Mouse (Mus musculus) liver, embryonic 16.5 days (tissue): Measurements from ENCODE around the gene Lfng. TPM values are rescaled to one million over a fixed set of nuclear protein-coding genes. Genes with fewer than 3 reads are reported as not detected.

Source experiments
- ATAC-seq: fragments of 200-750 bp; cut with Nextera tagmentation; 2 replicates; pipeline ENCODE4 v1.8.0; 2017; ENCODE audit warnings: low read depth, mild to moderate bottlenecking, moderate number of reproducible peaks, moderate library complexity
- H3K27ac ChIP-seq: fragments of 300-500 bp; sonication (generic); 2 replicates; pipeline ENCODE4 v1.5.1; 2014; ENCODE audit warnings: mild to moderate bottlenecking, low read length
- H3K27me3 ChIP-seq: fragments of 300-500 bp; sonication (generic); 2 replicates; pipeline ENCODE4 v1.6.1; 2014; ENCODE audit warnings: low read depth, low read length, mixed read lengths; ENCODE audit not compliant: control insufficient read depth, insufficient read depth
- H3K36me3 ChIP-seq: fragments of 300-500 bp; sonication (generic); 2 replicates; pipeline ENCODE4 v1.6.1; 2014; ENCODE audit warnings: mild to moderate bottlenecking; ENCODE audit not compliant: control insufficient read depth, insufficient read depth
- H3K4me1 ChIP-seq: fragments of 300-500 bp; sonication (generic); 2 replicates; pipeline ENCODE4 v1.6.1; 2014; ENCODE audit warnings: low read depth, low read length, mixed read lengths; ENCODE audit not compliant: control insufficient read depth
- H3K4me2 ChIP-seq: fragments of 300-500 bp; sonication (generic); 2 replicates; pipeline ENCODE4 v1.6.1; 2014; ENCODE audit warnings: low read depth, low read length, mixed read lengths
- H3K4me3 ChIP-seq: fragments of 300-500 bp; sonication (generic); 2 replicates; pipeline ENCODE4 v1.5.1; 2014; ENCODE audit warnings: low read depth, mild to moderate bottlenecking, low read length
- H3K9ac ChIP-seq: fragments of 300-500 bp; sonication (generic); 2 replicates; pipeline ENCODE4 v1.6.1; 2014; ENCODE audit warnings: low read depth, low read length
- H3K9me3 ChIP-seq: fragments of 300-500 bp; sonication (generic); replicated peaks from 2 replicates; pipeline ENCODE4 v1.6.1; 2016; ENCODE audit warnings: low read length; ENCODE audit not compliant: control insufficient read depth
- WGBS: fragments of 180-500 bp; shearing (Covaris S2); extraction: QIAGEN DNeasy Blood & Tissue Kit; methylation state at CpG from one replicate; pipeline ENCODE4 v1.1.7; 2014; ENCODE audit not compliant: insufficient replicate concordance; 5-methylcytosine and 5-hydroxymethylcytosine counted together
- polyA plus RNA-seq: library from polyadenylated mRNA; unstranded; fragments of >200 nt; fragmentation: Nextera tagmentation; extraction: Ambion mirVana; gene quantifications from 2 replicates; pipeline ENCODE4 v1.2.1, GENCODE M21; 2015

Gene Lfng
- polyA plus RNA-seq, 1 experiment from 2014 or later: 8.3 TPM

DNA sequence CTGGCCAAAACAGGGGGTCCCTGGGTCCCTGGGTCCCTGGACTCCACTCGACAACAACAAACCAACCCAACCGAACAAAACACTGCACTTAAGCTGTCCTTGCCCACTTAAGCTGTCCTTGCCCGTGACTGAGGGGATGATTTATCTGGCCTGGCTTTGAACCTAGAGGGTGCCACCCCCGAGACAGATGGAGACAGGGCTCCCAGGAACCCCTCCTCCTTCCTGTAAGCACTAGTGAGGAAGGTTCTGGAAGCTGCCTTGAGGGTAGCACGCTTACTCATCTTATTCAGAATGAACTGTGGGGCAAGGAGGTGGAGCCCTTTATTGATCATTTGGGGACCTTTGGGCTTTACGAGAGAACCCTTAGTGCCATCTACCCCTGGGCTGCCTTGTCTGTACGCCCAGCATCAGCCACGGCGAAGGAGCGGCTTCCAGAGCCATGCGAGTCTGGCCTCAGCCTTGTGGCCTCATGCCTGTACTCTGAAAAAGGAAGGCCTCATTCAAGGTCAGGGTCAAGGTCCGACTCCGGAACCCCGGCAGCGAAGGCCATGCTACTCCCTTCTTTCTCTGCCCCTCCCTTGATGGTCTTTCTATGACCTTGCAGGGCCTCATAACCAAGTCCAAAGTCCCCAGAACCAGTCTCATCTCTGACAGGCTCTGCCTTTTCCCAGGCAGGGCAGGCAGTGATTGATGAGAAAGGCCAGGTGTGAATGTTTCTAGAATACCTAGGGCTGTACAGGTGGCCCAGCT is 47.2 kb downstream of the Lfng start:
- no peak for ATAC-seq
- no peak overlapping the region for H3K4me2 ChIP-seq
- 60% methylated on average over 15 of the region's 15 CpGs for WGBS
- no peaks in the 10 kb centered on the region for H3K9me3 ChIP-seq
- H3K4me3 ChIP-seq: no peak overlapping the region
- no peaks in the 10 kb centered on the region for H3K36me3 ChIP-seq
- no peaks in the 10 kb centered on the region for H3K27me3 ChIP-seq
- H3K4me1 ChIP-seq: peaks cover 11% of the 10 kb centered on the region
- no peak overlapping the region for H3K9ac ChIP-seq
- H3K27ac ChIP-seq: no peak overlapping the region

DNA sequence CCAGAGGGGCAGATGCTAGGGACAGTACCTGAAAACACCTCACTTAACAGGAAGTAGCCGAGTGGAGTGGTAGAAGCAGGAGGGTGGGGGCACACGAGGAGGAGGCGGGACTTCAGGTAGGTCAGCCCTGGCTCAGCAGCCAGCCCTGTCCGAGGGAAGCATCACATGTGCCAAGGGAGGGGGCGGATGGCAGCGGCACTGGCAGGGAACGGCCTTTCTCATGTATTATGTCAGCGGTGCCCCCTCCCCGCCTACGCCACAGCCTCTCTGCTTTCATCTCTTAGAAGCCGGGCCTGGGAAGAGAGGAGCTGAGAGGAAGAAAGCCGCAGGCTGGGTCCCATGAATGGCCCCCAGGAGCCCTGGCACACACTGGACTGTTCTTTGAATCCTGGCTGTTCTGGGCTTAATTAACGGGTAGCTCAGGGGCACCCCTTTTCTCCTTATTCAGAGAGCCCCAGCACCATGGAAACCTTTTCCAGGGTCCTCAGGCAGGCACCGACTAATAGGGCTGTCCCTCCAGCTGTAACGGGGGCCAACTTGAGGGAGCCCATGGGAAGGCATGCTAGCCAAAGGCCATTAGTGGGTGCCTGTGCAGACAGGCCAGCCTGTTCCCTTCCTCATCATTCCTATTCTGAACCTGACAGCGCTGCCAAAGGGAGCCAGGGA is 52.6 kb downstream of the Lfng start:
- Histone ChIP-seq H3K9me3 (no peaks in the 10 kb centered on the region), H3K4me3 (no peak overlapping the region), H3K27me3 (no peaks in the 10 kb centered on the region), H3K4me2 (no peak overlapping the region), H3K27ac (no peak overlapping the region), H3K36me3 (no peaks in the 10 kb centered on the region), H3K4me1 (peaks cover 6% of the 10 kb centered on the region), H3K9ac (no peak overlapping the region)
- WGBS: 64% methylated on average over 16 of the region's 16 CpGs
- no peak for ATAC-seq

DNA sequence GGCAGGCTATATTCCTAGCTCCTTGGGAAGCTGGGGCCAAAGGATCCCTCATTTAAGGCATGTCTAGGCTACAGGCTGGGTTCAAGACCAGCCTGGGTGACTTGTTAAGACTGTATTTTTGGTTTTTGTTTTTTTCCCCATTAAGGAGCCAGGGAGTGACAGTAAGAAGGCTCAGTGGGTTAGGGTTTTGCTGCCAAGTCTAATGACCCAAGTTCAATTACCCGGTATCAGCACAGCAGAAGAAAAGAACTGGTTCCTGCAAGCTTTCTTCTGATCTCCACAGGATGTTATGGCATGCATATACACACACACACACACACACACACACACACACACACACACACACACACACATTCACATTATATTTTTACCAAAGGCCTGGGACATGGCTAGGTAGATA is 53.3 kb downstream of the Lfng start:
- WGBS: 65% methylated on average over 1 of the region's 1 CpGs
- Histone ChIP-seq H3K4me3 (no peak overlapping the region), H3K9me3 (no peaks in the 10 kb centered on the region), H3K36me3 (no peaks in the 10 kb centered on the region), H3K9ac (no peak overlapping the region), H3K27ac (no peak overlapping the region), H3K4me1 (peaks cover 6% of the 10 kb centered on the region), H3K27me3 (no peaks in the 10 kb centered on the region), H3K4me2 (no peak overlapping the region)
- ATAC-seq: no peak

DNA sequence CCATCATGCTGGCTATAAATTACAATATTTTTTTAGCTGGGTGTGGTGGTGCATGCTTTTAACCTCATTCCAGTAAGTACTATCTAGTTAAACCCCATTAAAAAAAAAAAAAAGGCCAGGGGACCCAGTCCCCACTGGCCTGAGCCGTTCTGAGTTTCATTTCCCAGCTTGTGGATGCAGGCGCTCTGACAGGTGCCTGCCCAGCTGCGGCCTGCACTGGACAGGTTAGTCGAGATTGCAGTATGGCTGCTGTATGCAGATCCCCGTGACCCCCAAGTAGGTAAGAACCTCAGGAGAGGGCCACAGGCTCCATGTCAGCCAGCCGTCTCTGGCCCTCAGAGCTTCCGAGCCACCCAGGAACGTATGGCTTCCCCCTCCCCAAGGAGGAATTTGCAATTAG is 54.3 kb downstream of the Lfng start:
- no peak overlapping the region for H3K9ac ChIP-seq

DNA sequence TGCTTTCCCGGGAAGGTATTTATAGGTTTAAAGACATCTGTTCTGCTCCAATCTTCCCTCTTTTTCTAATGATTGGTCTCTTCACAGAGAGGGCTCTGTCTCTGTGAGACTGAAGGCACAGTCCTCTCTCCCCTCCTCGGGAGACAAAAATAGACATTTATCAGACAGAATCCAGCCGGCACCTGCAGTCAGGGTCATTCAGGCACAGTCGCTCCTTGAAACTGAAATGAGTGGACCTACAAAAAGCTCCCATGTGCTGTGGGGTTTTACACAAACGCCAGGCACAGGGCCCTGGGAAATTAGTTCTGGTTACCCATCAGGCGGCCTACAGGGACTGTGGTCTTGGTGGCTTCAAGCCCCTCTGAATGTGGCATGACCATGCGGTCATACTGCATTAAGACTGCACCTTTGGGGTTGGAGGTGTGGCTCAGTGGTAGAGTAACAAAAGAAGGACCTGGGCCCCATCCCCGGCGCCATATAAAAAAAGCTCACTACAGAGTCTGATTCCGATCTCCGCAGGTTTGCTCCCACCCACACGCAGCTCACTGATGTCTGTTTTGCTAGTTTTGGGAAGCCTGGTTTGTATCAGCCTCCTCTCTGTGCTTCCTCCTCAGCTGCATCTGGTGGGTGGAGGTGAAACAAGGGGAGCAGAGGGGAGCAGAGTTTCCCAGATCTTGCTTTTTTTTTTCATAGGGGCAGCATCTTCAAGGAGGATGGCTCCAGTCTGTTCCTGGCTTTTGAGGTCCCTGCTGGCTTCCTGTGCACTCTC is 54.9 kb downstream of the Lfng start:
- Histone ChIP-seq H3K9ac (no peak overlapping the region), H3K27ac (no peak overlapping the region), H3K4me3 (no peak overlapping the region), H3K27me3 (no peaks in the 10 kb centered on the region), H3K4me2 (no peak overlapping the region), H3K4me1 (peaks cover 6% of the 10 kb centered on the region), H3K36me3 (no peaks in the 10 kb centered on the region), H3K9me3 (no peaks in the 10 kb centered on the region)
- no peak for ATAC-seq
- 59% methylated on average over 12 of the region's 12 CpGs for WGBS

More for the DNA sequence above, 54.3 kb downstream of the Lfng start:
- WGBS: 65% methylated on average over 8 of the region's 8 CpGs
- Histone ChIP-seq H3K27me3 (no peaks in the 10 kb centered on the region), H3K4me2 (no peak overlapping the region), H3K9me3 (no peaks in the 10 kb centered on the region), H3K27ac (no peak overlapping the region), H3K4me1 (peaks cover 6% of the 10 kb centered on the region), H3K36me3 (no peaks in the 10 kb centered on the region), H3K4me3 (no peak overlapping the region)
- no peak for ATAC-seq

DNA sequence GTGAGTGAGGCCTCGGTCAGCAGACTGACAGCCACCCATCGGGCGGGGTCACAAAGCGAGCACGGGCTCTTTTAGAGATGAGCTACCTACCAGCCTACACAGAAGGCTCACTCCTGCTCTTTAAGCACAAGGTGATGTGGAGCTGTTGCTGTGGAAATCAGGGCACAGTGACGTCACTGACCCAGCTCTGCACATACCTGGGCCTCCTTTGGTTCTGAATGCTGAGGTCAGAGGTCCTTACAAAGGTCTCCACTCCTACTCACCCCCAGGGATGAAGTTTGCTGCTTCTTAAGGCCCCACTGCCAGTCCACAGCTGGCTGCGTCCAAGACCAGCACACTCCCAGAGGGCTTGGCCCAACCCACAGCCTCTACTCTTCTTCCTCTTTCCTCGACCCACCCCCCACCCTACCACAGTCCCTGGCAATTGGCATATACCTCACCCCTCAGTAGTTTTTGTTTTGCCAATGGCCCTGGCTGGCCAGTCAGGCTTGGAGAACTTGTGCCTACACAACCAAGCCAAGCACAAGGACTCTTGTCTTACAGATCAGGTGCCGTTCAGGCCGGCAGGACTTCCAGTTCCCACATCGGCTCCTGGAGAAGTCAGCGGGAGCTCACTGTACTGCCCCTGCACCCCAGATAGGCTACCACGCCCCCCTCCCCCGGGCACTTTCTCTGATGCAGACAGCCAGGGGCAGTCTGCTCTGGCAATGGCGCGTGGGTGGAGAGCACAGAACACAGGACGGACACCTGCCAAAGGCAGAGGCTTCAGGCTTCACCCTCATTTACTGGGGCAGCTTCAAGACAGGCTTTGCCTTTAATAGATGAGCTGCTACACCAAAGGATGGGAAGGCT is 55.8 kb downstream of the Lfng start:
- Histone ChIP-seq H3K9ac (no peak overlapping the region), H3K4me2 (no peak overlapping the region), H3K9me3 (no peaks in the 10 kb centered on the region), H3K4me1 (peaks cover 6% of the 10 kb centered on the region), H3K36me3 (no peaks in the 10 kb centered on the region), H3K4me3 (no peak overlapping the region), H3K27ac (no peak overlapping the region), H3K27me3 (no peaks in the 10 kb centered on the region)
- 36% methylated on average over 17 of the region's 17 CpGs for WGBS
- ATAC-seq: peak; percentile 27; the same call in 1 of the 2 replicates

DNA sequence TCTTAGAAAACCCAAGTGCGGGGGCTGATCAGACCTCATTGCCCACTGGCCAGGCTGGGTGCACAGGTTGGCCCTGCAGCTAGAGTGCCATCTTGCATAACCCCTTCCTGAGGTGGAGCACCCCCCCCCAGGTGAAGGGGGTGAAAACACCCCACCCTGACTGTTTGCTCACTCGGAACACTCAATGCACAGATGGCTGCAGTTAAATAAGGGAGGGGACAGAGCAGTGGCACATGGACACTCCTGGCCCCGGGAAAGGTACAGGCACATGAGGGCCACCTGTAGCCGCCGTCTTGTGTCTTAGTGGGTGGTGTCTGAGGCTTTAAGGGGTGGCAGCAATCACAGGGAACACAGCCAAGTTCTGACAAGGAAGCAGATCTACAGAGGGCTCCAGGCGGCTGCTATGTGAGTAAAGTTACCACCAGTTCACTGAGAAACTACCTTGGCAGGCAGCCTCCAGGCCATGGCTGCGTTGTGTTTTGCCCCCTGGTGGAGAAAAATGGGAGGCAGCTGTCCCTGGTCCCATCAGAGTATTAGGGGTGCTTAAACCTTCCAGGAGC is 56.6 kb downstream of the Lfng start:
- Histone ChIP-seq H3K9ac (no peak overlapping the region), H3K9me3 (no peaks in the 10 kb centered on the region), H3K4me3 (no peak overlapping the region), H3K36me3 (peaks cover under 1% of the 10 kb centered on the region), H3K4me1 (peaks cover 6% of the 10 kb centered on the region), H3K27ac (no peak overlapping the region), H3K4me2 (no peak overlapping the region), H3K27me3 (no peaks in the 10 kb centered on the region)
- peak; percentile 40; the same call in 1 of the 2 replicates for ATAC-seq
- WGBS: 46% methylated on average over 7 of the region's 7 CpGs
